Mouse (Mus musculus) liver, embryonic 16.5 days (tissue): ENCODE measurements around the gene Mapk10. TPM values are rescaled to one million over a fixed set of nuclear protein-coding genes. Genes with fewer than 3 reads are reported as not detected.
"Not testable (repeated sequence)": the region's sequence is repeated elsewhere in the genome, so short reads cannot be mapped to it uniquely, and the experiment has no call there.

Experiments
- ATAC-seq: fragments of 200-750 bp; cut with Nextera tagmentation; 2 replicates; pipeline ENCODE4 v1.8.0; 2017; ENCODE audit warnings: low read depth, mild to moderate bottlenecking, moderate number of reproducible peaks, moderate library complexity
- H3K27ac ChIP-seq: fragments of 300-500 bp; sonication (generic); 2 replicates; pipeline ENCODE4 v1.5.1; 2014; ENCODE audit warnings: mild to moderate bottlenecking, low read length
- H3K27me3 ChIP-seq: fragments of 300-500 bp; sonication (generic); 2 replicates; pipeline ENCODE4 v1.6.1; 2014; ENCODE audit warnings: low read depth, low read length, mixed read lengths; ENCODE audit not compliant: control insufficient read depth, insufficient read depth
- H3K36me3 ChIP-seq: fragments of 300-500 bp; sonication (generic); 2 replicates; pipeline ENCODE4 v1.6.1; 2014; ENCODE audit warnings: mild to moderate bottlenecking; ENCODE audit not compliant: control insufficient read depth, insufficient read depth
- H3K4me1 ChIP-seq: fragments of 300-500 bp; sonication (generic); 2 replicates; pipeline ENCODE4 v1.6.1; 2014; ENCODE audit warnings: low read depth, low read length, mixed read lengths; ENCODE audit not compliant: control insufficient read depth
- H3K4me2 ChIP-seq: fragments of 300-500 bp; sonication (generic); 2 replicates; pipeline ENCODE4 v1.6.1; 2014; ENCODE audit warnings: low read depth, low read length, mixed read lengths
- H3K4me3 ChIP-seq: fragments of 300-500 bp; sonication (generic); 2 replicates; pipeline ENCODE4 v1.5.1; 2014; ENCODE audit warnings: low read depth, mild to moderate bottlenecking, low read length
- H3K9ac ChIP-seq: fragments of 300-500 bp; sonication (generic); 2 replicates; pipeline ENCODE4 v1.6.1; 2014; ENCODE audit warnings: low read depth, low read length
- H3K9me3 ChIP-seq: fragments of 300-500 bp; sonication (generic); replicated peaks from 2 replicates; pipeline ENCODE4 v1.6.1; 2016; ENCODE audit warnings: low read length; ENCODE audit not compliant: control insufficient read depth
- WGBS: fragments of 180-500 bp; shearing (Covaris S2); extraction: QIAGEN DNeasy Blood & Tissue Kit; methylation state at CpG from one replicate; pipeline ENCODE4 v1.1.7; 2014; ENCODE audit not compliant: insufficient replicate concordance; 5-methylcytosine and 5-hydroxymethylcytosine counted together
- polyA plus RNA-seq: library from polyadenylated mRNA; unstranded; fragments of >200 nt; fragmentation: Nextera tagmentation; extraction: Ambion mirVana; gene quantifications from 2 replicates; pipeline ENCODE4 v1.2.1, GENCODE M21; 2015

The Mapk10 gene
- polyA plus RNA-seq, 1 experiment from 2014 or later = not detected

- Histone ChIP-seq H3K4me2 (no peak overlapping the region), H3K27me3 (no peaks in the 10 kb centered on the region), H3K27ac (no peak overlapping the region), H3K4me1 (no peaks in the 10 kb centered on the region), H3K36me3 (no peaks in the 10 kb centered on the region), H3K4me3 (no peak overlapping the region), H3K9ac (no peak overlapping the region), H3K9me3 (no peaks in the 10 kb centered on the region)
- 72% methylated on average over 8 of the region's 8 CpGs for WGBS
- ATAC-seq = no peak
These were observed 264.5 kb downstream of the Mapk10 start for GRCm38 (mm10) chr5:102946625-102947024.

DNA sequence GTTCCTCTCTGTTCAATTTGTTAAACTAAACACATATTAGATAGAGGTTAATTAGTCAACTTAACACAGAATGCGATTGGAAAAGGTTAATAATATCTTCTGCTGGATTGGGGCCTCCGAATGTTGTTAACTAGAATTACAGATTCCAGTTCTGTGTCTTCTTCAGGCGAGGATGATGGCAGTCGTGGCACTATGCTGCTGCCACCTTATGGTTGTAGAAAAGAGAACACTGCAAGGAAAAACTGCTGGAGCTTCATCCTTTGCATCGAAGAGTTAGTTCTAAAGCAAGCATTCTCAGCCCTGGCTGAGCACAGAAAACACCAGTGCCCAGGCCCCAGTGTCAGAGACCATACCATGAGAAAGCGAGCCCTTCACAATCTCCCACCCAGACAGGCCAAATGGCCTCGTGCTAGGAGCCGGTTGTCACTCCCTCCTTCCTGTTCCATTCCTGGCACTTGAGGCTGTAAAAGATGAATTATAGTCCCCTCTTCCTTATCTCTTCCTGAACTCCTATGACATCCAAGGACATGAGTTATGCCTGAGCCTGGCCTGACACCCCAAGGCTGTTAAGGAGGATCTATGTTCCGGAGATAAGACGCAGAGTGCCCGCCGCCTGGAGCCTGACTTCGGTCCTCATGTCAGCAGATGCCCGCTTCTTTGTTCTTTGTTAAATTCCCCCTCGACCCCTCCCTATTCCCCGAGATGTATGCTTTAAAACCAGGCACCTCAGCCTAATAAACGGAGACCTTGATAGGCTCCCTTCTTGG lies 267.1 kb downstream of the Mapk10 start:
- H3K4me2 ChIP-seq, H3K36me3 ChIP-seq, ATAC-seq, H3K4me1 ChIP-seq, H3K9ac ChIP-seq, H3K9me3 ChIP-seq, H3K4me3 ChIP-seq, H3K27ac ChIP-seq, H3K27me3 ChIP-seq: not testable (repeated sequence)
- 54% methylated on average over 17 of the region's 17 CpGs for WGBS

DNA sequence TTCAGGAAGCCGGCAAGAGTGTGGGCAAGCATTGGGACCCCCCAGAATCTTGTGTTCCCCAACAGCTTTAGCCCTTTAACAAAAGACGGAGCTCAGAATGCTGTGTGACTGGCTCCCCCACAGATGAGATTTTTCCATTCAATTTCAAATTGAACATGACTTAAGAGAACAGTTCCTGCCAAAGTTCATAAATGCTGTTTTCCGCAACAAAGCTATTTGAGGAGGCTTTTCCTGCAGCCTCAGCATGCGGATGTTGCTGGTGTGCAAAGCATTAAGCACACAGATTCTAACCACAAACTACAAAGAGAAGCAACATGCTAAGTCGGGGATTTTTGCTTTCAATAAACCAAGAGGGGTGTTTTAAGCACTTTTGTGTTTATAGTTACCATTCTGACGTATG lies 281.0 kb downstream of the Mapk10 start:
- Histone ChIP-seq H3K4me2 (no peak overlapping the region), H3K4me1 (no peaks in the 10 kb centered on the region), H3K36me3 (no peaks in the 10 kb centered on the region), H3K27me3 (no peaks in the 10 kb centered on the region), H3K9me3 (no peaks in the 10 kb centered on the region), H3K27ac (no peak overlapping the region), H3K4me3 (no peak overlapping the region), H3K9ac (no peak overlapping the region)
- 54% methylated on average over 6 of the region's 6 CpGs for WGBS
- no peak for ATAC-seq

DNA sequence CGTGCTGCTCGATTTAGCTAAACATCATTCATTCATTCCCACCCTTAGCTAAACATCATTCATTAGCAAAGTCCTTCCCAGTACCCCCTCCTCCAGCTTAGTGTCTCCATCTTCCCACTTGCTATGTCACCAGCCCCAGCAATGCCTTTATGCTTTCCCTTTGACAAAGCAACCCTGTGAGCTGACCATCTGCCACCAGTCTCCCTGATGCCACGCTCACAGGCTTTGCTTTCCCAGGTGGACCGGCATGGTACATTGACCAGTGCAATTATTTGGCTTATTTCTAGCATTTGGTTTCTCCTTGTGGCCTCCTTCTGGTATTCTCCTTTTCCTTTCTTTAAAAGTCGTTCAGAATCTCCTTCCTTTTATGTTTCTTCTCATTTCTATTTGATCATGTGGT lies 284.3 kb downstream of the Mapk10 start:
- WGBS = 51% methylated on average over 5 of the region's 5 CpGs
- H3K9me3 ChIP-seq = no peaks in the 10 kb centered on the region
- H3K27me3 ChIP-seq = no peaks in the 10 kb centered on the region
- H3K36me3 ChIP-seq = no peaks in the 10 kb centered on the region
- H3K4me3 ChIP-seq = no peak overlapping the region
- no peak for ATAC-seq
- no peak overlapping the region for H3K4me2 ChIP-seq
- no peaks in the 10 kb centered on the region for H3K4me1 ChIP-seq
- no peak overlapping the region for H3K9ac ChIP-seq
- no peak overlapping the region for H3K27ac ChIP-seq

DNA sequence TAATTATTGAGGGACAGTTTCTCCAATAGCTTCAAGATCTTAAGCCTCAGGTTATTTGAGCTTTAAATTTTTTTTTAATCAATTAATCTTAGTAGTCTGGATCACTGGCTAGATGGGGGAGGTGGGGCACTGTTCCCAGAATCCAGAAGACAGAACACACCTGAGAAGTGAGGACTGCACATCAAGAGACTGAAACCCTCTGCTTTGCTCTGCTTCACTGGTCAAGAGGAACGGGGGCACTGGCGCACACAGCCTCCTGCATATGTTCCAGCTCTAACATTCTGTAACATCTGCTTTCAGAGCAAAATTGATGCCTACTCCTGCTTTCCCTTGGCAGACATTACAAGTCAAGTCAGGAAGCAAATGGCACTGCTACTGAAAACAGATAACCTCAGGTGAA lies 290.9 kb downstream of the Mapk10 start:
- H3K4me2 ChIP-seq = no peak overlapping the region
- no peaks in the 10 kb centered on the region for H3K4me1 ChIP-seq
- 59% methylated on average over 2 of the region's 2 CpGs for WGBS
- no peak overlapping the region for H3K4me3 ChIP-seq
- no peaks in the 10 kb centered on the region for H3K36me3 ChIP-seq
- H3K27ac ChIP-seq = no peak overlapping the region
- H3K27me3 ChIP-seq = no peaks in the 10 kb centered on the region
- no peaks in the 10 kb centered on the region; the same call in 1 of the 2 replicates for H3K9me3 ChIP-seq
- no peak overlapping the region for H3K9ac ChIP-seq
- no peak for ATAC-seq

- Histone ChIP-seq H3K4me3 (no peak overlapping the region), H3K27me3 (no peaks in the 10 kb centered on the region), H3K36me3 (no peaks in the 10 kb centered on the region), H3K4me2 (no peak overlapping the region), H3K9me3 (no peaks in the 10 kb centered on the region), H3K4me1 (no peaks in the 10 kb centered on the region), H3K9ac (no peak overlapping the region), H3K27ac (no peak overlapping the region)
- 42% methylated on average over 13 of the region's 13 CpGs for WGBS
- ATAC-seq = no peak
These were observed 305.5 kb downstream of the Mapk10 start for GRCm38 (mm10) chr5:102905441-102906211.

DNA sequence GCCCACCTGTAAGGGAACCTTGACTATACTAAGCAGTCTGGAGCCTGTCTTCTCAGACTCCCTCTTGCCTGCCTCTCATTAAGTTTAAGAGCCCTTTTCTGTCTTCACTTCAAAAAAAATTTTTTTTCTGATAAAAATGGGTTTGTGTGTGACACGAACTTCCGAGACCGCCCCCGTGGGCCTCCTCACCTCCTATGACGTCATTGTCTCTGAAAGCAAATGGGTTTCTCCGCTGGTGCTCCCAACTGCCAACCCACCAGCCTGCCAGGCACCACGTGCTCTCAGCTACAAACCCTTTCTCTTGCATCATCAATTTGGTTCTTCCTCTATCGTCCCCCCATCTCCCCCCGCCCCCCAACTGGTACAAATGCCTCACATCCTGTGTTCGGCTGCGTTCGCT lies 307.1 kb downstream of the Mapk10 start:
- WGBS = 61% methylated on average over 12 of the region's 12 CpGs
- no peak overlapping the region for H3K9ac ChIP-seq
- no peaks in the 10 kb centered on the region for H3K27me3 ChIP-seq
- H3K4me2 ChIP-seq = no peak overlapping the region
- H3K4me3 ChIP-seq = no peak overlapping the region
- H3K4me1 ChIP-seq = no peaks in the 10 kb centered on the region
- no peak for ATAC-seq
- no peaks in the 10 kb centered on the region for H3K36me3 ChIP-seq
- H3K9me3 ChIP-seq = no peaks in the 10 kb centered on the region
- H3K27ac ChIP-seq = no peak overlapping the region

- Histone ChIP-seq H3K4me1 (no peaks in the 10 kb centered on the region), H3K36me3 (no peaks in the 10 kb centered on the region)
- WGBS = 76% methylated on average over 9 of the region's 9 CpGs
These were observed 307.6 kb downstream of the Mapk10 start for GRCm38 (mm10) chr5:102903487-102903886.

DNA sequence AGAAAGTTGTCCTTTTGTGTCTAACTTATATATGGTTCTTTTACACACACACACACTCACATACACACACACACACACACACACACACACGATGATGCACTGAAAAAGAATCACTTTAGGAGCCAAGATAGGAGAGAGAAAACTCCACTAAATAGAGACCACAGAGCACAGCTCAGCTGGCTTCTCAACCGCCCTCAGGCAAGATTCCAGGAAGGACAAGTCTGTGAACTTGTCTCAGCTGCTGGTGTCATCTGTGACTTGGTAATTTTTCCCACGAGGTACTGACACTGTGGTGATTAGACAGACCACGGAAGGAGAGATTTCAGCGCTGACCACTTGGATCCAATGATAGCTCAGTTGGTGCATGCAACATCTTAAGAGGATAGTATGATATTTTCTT lies 310.0 kb downstream of the Mapk10 start:
- H3K4me1 ChIP-seq = no peaks in the 10 kb centered on the region
- no peak for ATAC-seq
- no peaks in the 10 kb centered on the region for H3K36me3 ChIP-seq
- 48% methylated on average over 5 of the region's 5 CpGs for WGBS
- no peak overlapping the region for H3K4me2 ChIP-seq
- no peak overlapping the region for H3K4me3 ChIP-seq
- no peaks in the 10 kb centered on the region for H3K9me3 ChIP-seq
- H3K27me3 ChIP-seq = no peaks in the 10 kb centered on the region
- H3K27ac ChIP-seq = no peak overlapping the region
- H3K9ac ChIP-seq = no peak overlapping the region

More at GRCm38 (mm10) chr5:102903487-102903886, 307.6 kb downstream of the Mapk10 start:
- Histone ChIP-seq H3K27ac (no peak overlapping the region), H3K4me2 (no peak overlapping the region), H3K9ac (no peak overlapping the region), H3K9me3 (no peaks in the 10 kb centered on the region), H3K4me3 (no peak overlapping the region), H3K27me3 (no peaks in the 10 kb centered on the region)
- no peak for ATAC-seq
